Mouse (Mus musculus): Measurements from ENCODE around the gene Arg2. TPM values are rescaled to one million over a fixed set of nuclear protein-coding genes. Genes with fewer than 3 reads are reported as not detected.

Gene Arg2
- total RNA-seq (2012; rRNA removed) (not detected in 2 replicates), polyA plus RNA-seq (2012; ENCODE audit: insufficient read depth in 1 of 2, insufficient read length in 2 of 2, low read depth in 1 of 2, low replicate concordance in 2 of 2, missing spikeins in 1 of 2) (not detected)

DNA sequence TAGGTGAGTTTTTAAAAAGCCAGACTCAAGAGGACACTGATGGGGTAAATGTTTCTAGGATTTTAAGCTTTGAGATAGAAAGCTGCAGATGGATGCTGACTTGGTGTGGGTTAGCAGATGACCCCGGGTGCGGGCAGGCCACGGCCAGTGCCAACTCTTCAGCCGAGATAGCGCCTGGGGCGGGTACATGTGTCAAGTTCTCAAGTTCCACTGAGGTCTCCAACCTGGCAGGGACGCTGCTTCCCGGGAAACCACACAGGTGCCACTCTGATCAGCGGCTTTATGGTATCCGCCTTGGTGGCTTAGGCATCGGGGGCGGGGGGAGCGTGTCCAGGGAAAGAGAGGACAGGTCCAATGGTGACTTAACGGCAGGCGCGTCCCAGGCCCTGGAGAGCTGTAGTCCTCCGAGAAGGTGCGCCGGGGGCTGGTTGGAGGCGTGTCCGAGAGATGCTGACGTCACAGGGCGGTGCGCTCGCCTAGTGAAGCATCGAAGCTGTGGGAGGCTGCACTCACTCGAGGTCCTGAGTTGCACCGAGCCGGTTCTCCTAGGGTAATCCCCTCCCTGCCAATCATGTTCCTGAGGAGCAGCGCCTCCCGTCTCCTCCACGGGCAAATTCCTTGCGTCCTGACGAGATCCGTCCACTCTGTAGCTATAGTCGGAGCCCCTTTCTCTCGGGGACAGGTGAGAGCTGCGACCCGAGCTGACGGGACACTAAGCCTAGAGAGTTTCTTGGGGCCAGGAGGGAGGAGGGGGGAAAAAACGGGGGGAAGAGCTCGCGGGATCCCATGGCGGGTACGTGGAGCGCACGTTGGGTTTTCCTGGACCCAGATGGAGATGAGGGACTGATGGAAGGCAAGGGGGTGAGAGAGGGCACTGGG is at the start of gene Arg2:
Gene Arg2, plus strand, starts transcription at position 479 of the 879 bp plus-strand sequence.
- Histone ChIP-seq H3K4me1 (ENCODE audit: control insufficient read depth in 1 of 2, insufficient read depth in 2 of 2, low read length in 2 of 2) (no peaks in the 10 kb centered on the region), H3K36me3 (ENCODE audit: control insufficient read depth in 1 of 2, insufficient read depth in 2 of 2, low read length in 2 of 2) (no peaks in the 10 kb centered on the region), H3K9me3 (replicated peaks; ENCODE audit: insufficient read depth, low read length) (no peaks in the 10 kb centered on the region), H3K27me3 (ENCODE audit: control insufficient read depth in 1 of 2, insufficient read depth in 2 of 2, low read length in 2 of 2) (peaks cover 3 to 12% of the 10 kb centered on the region in 2 experiments), H3K9ac (ENCODE audit: control insufficient read depth, low read depth, low read length, poor library complexity, severe bottlenecking) (no peak within 1 kb of the TSS), H3K79me2 (ENCODE audit: control insufficient read depth, insufficient read depth, low read length, poor library complexity) (no peaks in the 10 kb centered on the region), H3K4me3 (ENCODE audit: control insufficient read depth in 1 of 2, insufficient read depth in 1 of 2, low read depth in 2 of 2, low read length in 2 of 2) (no peak within 1 kb of the TSS), H3K27ac (ENCODE audit: control insufficient read depth, low read depth, low read length) (no peak within 1 kb of the TSS)
- TF ChIP-seq CTCF (IDR thresholded peaks at IDR 0.05 in 2 of 3, conservative IDR thresholded peaks at IDR 0.05 in 1 of 3; ENCODE audit: control insufficient read depth in 1 of 3, insufficient read depth in 1 of 3, low read depth in 2 of 3, low read length in 3 of 3, poor library complexity in 1 of 3, severe bottlenecking in 1 of 3) (no peak), BHLHE40 (IDR thresholded peaks at IDR 0.05; ENCODE audit: borderline replicate concordance, low read depth, low read length) (no peak)
- no peak for DNase-seq (ENCODE audit: low read depth, low spot score)

DNA sequence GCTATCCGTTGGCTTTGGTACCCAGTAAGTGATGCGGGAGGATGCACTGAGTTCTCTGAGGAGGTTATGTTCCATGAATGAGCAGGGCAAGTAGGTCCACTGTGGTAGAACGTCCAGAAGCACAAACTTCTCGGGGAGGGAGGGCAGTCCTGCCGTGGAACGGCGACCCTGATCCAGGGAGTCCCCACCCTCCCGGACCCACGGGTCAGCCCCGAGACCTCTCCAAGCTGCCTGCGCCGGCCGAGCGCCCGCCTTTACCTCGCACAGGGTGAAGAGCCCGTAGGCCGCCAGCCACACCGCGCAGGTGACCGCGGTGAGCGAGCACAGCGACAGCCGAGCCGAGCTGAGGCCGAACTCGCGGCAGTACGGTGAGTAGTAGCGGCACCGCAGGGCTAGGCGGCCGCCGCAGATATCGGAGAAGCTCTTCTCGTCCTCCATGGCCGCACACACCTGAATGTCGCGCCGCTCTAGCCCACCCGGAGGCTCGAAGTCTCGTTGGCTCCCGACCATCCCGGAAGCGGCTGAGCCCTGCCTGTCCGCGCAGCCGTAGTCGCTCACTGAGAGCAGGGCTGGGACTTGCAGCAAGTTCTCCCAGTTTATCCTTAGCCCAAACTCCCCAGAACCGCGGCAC is 41.3 kb upstream of the Arg2 start, which contains the start of gene Pigh:
Gene Pigh, minus strand, starts transcription at position 470 of the 631 bp plus-strand sequence.
- Histone ChIP-seq H3K27ac (ENCODE audit: control insufficient read depth, low read depth, low read length) (no peak within 1 kb of the TSS), H3K36me3 (ENCODE audit: control insufficient read depth in 1 of 2, insufficient read depth in 2 of 2, low read length in 2 of 2) (peaks cover 0 to 3% of the 10 kb centered on the region in 2 experiments; a peak in 2 of 4 replicates), H3K4me1 (ENCODE audit: control insufficient read depth in 1 of 2, insufficient read depth in 2 of 2, low read length in 2 of 2) (peaks cover 0 to 4% of the 10 kb centered on the region in 2 experiments; a peak in 2 of 4 replicates), H3K9ac (ENCODE audit: control insufficient read depth, low read depth, low read length, poor library complexity, severe bottlenecking) (peak within 1 kb of the TSS; percentile 93), H3K27me3 (ENCODE audit: control insufficient read depth in 1 of 2, insufficient read depth in 2 of 2, low read length in 2 of 2) (no peaks in the 10 kb centered on the region), H3K4me3 (ENCODE audit: control insufficient read depth in 1 of 2, insufficient read depth in 1 of 2, low read depth in 2 of 2, low read length in 2 of 2) (peak within 1 kb of the TSS; percentile 87 to 95), H3K9me3 (replicated peaks; ENCODE audit: insufficient read depth, low read length) (no peaks in the 10 kb centered on the region), H3K79me2 (ENCODE audit: control insufficient read depth, insufficient read depth, low read length, poor library complexity) (peaks cover 5% of the 10 kb centered on the region; the same call in 1 of the 2 replicates)
- peak; percentile 95 for DNase-seq (ENCODE audit: low read depth, low spot score)
- TF ChIP-seq RCOR1 (IDR thresholded peaks at IDR 0.05; ENCODE audit: low read depth, low read length), result no peak
- TF ChIP-seq POLR2A (IDR thresholded peaks at IDR 0.05; ENCODE audit: control insufficient read depth in 1 of 2, insufficient read depth in 1 of 2, low read depth in 1 of 2, low read length in 2 of 2, poor library complexity in 1 of 2), result peak; percentile 67 to 90
- TF ChIP-seq ZNF384 (IDR thresholded peaks at IDR 0.05; ENCODE audit: low read depth, low read length), result no peak
- TF ChIP-seq SIN3A (IDR thresholded peaks at IDR 0.05; ENCODE audit: low read length), result peak; percentile 70
- no peak for TF ChIP-seq CHD1 (IDR thresholded peaks at IDR 0.05; ENCODE audit: low read depth, low read length)
- TF ChIP-seq BHLHE40 (IDR thresholded peaks at IDR 0.05; ENCODE audit: borderline replicate concordance, low read depth, low read length), result no peak
- no peak for TF ChIP-seq ZC3H11A (IDR thresholded peaks at IDR 0.05; ENCODE audit: low read depth, low read length)
- no peak for TF ChIP-seq MYC (IDR thresholded peaks at IDR 0.05; ENCODE audit: low read depth, low read length)
- no peak for TF ChIP-seq CTCF (IDR thresholded peaks at IDR 0.05 in 2 of 3, conservative IDR thresholded peaks at IDR 0.05 in 1 of 3; ENCODE audit: control insufficient read depth in 1 of 3, insufficient read depth in 1 of 3, low read depth in 2 of 3, low read length in 3 of 3, poor library complexity in 1 of 3, severe bottlenecking in 1 of 3)
- TF ChIP-seq NELFE (IDR thresholded peaks at IDR 0.05; ENCODE audit: low read depth, low read length), result peak; percentile 82
- no peak for TF ChIP-seq GATA1 (IDR thresholded peaks at IDR 0.05; ENCODE audit: low read depth, low read length)
- TF ChIP-seq TCF12 (IDR thresholded peaks at IDR 0.05; ENCODE audit: low read depth, low read length), result peak; percentile 71
- TF ChIP-seq SMC3 (IDR thresholded peaks at IDR 0.05; ENCODE audit: low read depth, low read length), result peak; percentile 15; the same call in 1 of the 2 replicates
- TF ChIP-seq UBTF (IDR thresholded peaks at IDR 0.05; ENCODE audit: borderline replicate concordance, insufficient read depth, low read depth, low read length), result no peak
- no peak for TF ChIP-seq MEF2A (IDR thresholded peaks at IDR 0.05; ENCODE audit: extremely low read depth, insufficient replicate concordance, low read depth, low read length, poor library complexity, severe bottlenecking)
- peak; percentile 65 for TF ChIP-seq ZMIZ1 (IDR thresholded peaks at IDR 0.05; ENCODE audit: low read depth, low read length)
- peak; percentile 98 for TF ChIP-seq ELF1 (IDR thresholded peaks at IDR 0.05; ENCODE audit: low read depth, low read length)
- TF ChIP-seq GABPA (IDR thresholded peaks at IDR 0.05; ENCODE audit: low read depth, low read length), result no peak
- TF ChIP-seq KAT2A (conservative IDR thresholded peaks at IDR 0.05; ENCODE audit: low read depth, low read length), result peak; percentile 7; the same call in 1 of the 2 replicates
- TF ChIP-seq MYB (IDR thresholded peaks at IDR 0.05; ENCODE audit: low read depth, low read length), result no peak
- TF ChIP-seq TBP (IDR thresholded peaks at IDR 0.05; ENCODE audit: low read depth, low read length), result peak; percentile 64; the same call in 1 of the 2 replicates
- no peak for TF ChIP-seq MAZ (IDR thresholded peaks at IDR 0.05; ENCODE audit: low read depth, low read length)
- TF ChIP-seq POLR2AphosphoS2 (IDR thresholded peaks at IDR 0.05; ENCODE audit: low read length), result peak; percentile 69
- no peak for TF ChIP-seq ZKSCAN1 (IDR thresholded peaks at IDR 0.05; ENCODE audit: low read depth, low read length)
- no peak for TF ChIP-seq POLR2AphosphoS5 (IDR thresholded peaks at IDR 0.05; ENCODE audit: borderline replicate concordance, low read depth, low read length)
- no peak for TF ChIP-seq CHD2 (IDR thresholded peaks at IDR 0.05; ENCODE audit: low read length)
- peak; percentile 45; the same call in 1 of the 2 replicates for TF ChIP-seq MAX (IDR thresholded peaks at IDR 0.05; ENCODE audit: low read length)

All from MEL (cell line).